Mouse (Mus musculus) kidney, adult 2 months (tissue): ENCODE measurements at regions not wholly inside any gene's neighbourhood (a gene's known extent, or its start where the extent isn't known, plus 50 kb on each side); places are given as distances from the start of the nearest gene placed in this dataset.

Experiments
- DNase-seq: peaks from one replicate; pipeline ENCODE4 v3.0.0; 2021
- H3K27ac ChIP-seq: fragments of 200-500 bp; 2 replicates; pipeline ENCODE4 v1.5.1; 2012; ENCODE audit warnings: low read depth, low read length, control low read depth, inconsistent platforms; ENCODE audit not compliant: insufficient read depth
- H3K27me3 ChIP-seq: fragments of 200-500 bp; replicated peaks from 2 replicates; pipeline ENCODE4 v1.6.1; 2012; ENCODE audit warnings: mild to moderate bottlenecking, moderate library complexity, low read length, inconsistent platforms; ENCODE audit not compliant: control insufficient read depth, insufficient read depth
- H3K36me3 ChIP-seq: fragments of 200-500 bp; 2 replicates; pipeline ENCODE4 v1.6.1; 2012; ENCODE audit warnings: mild to moderate bottlenecking, moderate library complexity, low read length, inconsistent platforms; ENCODE audit not compliant: control insufficient read depth, insufficient read depth
- H3K4me1 ChIP-seq: fragments of 200-500 bp; 2 replicates; pipeline ENCODE4 v1.6.1; 2011; ENCODE audit warnings: low read length; ENCODE audit not compliant: control insufficient read depth, insufficient read depth
- H3K4me3 ChIP-seq: fragments of 200-500 bp; 2 replicates; pipeline ENCODE4 v1.5.1; 2011; ENCODE audit warnings: mild to moderate bottlenecking, low read depth, low read length, control low read depth; ENCODE audit not compliant: insufficient read depth
- CTCF ChIP-seq: fragments of 200-500 bp; conservative IDR thresholded peaks from 2 replicates; pipeline ENCODE4 v1.5.1; 2011; ENCODE audit warnings: low read depth, mild to moderate bottlenecking, control low read depth, low read length, moderate library complexity, mixed read lengths; ENCODE audit not compliant: insufficient read depth, insufficient read length
- POLR2A ChIP-seq: fragments of 200-500 bp; IDR thresholded peaks from one replicate; pipeline ENCODE4 v1.6.1; 2011; ENCODE audit warnings: low read depth, low read length, control low read depth
- WGBS: fragments of 180-500 bp; shearing (Covaris S2); methylation state at CpG from one replicate; pipeline ENCODE4 v1.1.7; 2018; 5-methylcytosine and 5-hydroxymethylcytosine counted together

GRCm38 (mm10) chr10:38909843-38910242, 55.5 kb upstream of the Lama4 start:
- Histone ChIP-seq H3K4me1 (no peaks in the 10 kb centered on the region), H3K4me3 (no peak overlapping the region), H3K27me3 (no peaks in the 10 kb centered on the region; the same call in 1 of the 2 replicates), H3K36me3 (no peaks in the 10 kb centered on the region), H3K27ac (no peak overlapping the region)
- TF ChIP-seq POLR2A (no peak), CTCF (no peak)
- no peak for DNase-seq
- WGBS, result 71% methylated on average over 2 of the region's 2 CpGs

- TF ChIP-seq POLR2A, result no peak
- TF ChIP-seq CTCF, result no peak
- WGBS, result 81% methylated on average over 2 of the region's 2 CpGs
- no peak for DNase-seq
- H3K4me3 ChIP-seq, result no peak overlapping the region
- no peaks in the 10 kb centered on the region; the same call in 1 of the 2 replicates for H3K27me3 ChIP-seq
- no peaks in the 10 kb centered on the region for H3K4me1 ChIP-seq
- no peak overlapping the region for H3K27ac ChIP-seq
- no peaks in the 10 kb centered on the region for H3K36me3 ChIP-seq
Observed at GRCm38 (mm10) chr10:38913013-38913412, 52.3 kb upstream of the Lama4 start.
